9 mouse cellular contexts compared by ENCODE assay signal in genomic region chr6:54758112-54758511, GRCm38 (mm10). TPM values are rescaled to one million over a fixed set of nuclear protein-coding genes. Genes with fewer than 3 reads are reported as not detected.
A peak's percentile ranks its signal among the peaks of the same experiment; 100 is the strongest.
DNase-seq lines count a peak whose midpoint lies in the region; ATAC-seq lines count a peak whose summit lies in the region.
"Had no signal": no experiment of that assay in that cellular context is flagged by ENCODE, and none has a peak within 500 bp of the region (broad histone marks: within the 10 kb centered on the region; RNA-seq: fewer than 3 reads in every experiment).

No protein-coding gene starts in this region.

- no peak overlapping the region for H3K9ac ChIP-seq in hindbrain, embryonic 13.5 days
- H3K9ac ChIP-seq: embryonic facial prominence, embryonic 13.5 days had no signal

- no peaks in the 10 kb centered on the region for H3K36me3 ChIP-seq in hindbrain, embryonic 13.5 days
- H3K36me3 ChIP-seq: embryonic facial prominence, embryonic 13.5 days had no signal

- no peak overlapping the region for H3K27ac ChIP-seq in hindbrain, embryonic 13.5 days
- H3K27ac ChIP-seq: embryonic facial prominence, embryonic 13.5 days had no signal

- no peaks in the 10 kb centered on the region for H3K9me3 ChIP-seq in hindbrain, embryonic 13.5 days
- H3K9me3 ChIP-seq: embryonic facial prominence, embryonic 13.5 days had no signal

- peaks cover 33% of the 10 kb centered on the region for H3K27me3 ChIP-seq in hindbrain, embryonic 13.5 days

- DNase-seq in heart, adult 18-20 months, result peak; percentile 30 to 45
- DNase-seq in heart, postnatal 25 days (ENCODE audit: low spot score), result no peak
- peak; percentile 30 to 72 for DNase-seq in cerebellum, postnatal 4 days (ENCODE audit: low spot score in 2 of 2)
- DNase-seq in lung, postnatal 14 days, result peak; percentile 66
- peak; percentile 63 for DNase-seq in telencephalon, adult 2 months (ENCODE audit: low read depth, low spot score)
- no peak for DNase-seq in T-cell, adult 2 months (ENCODE audit: low spot score)
- DNase-seq in thymus, postnatal 10 days (ENCODE audit: low spot score in 2 of 2), result no peak

- peak; percentile 38; the same call in 1 of the 2 replicates for ATAC-seq in hindbrain, embryonic 13.5 days (ENCODE audit: low FRiP score)

- H3K4me2 ChIP-seq in hindbrain, embryonic 13.5 days, result no peak overlapping the region
- H3K4me2 ChIP-seq: embryonic facial prominence, embryonic 13.5 days had no signal

- 4% methylated on average over 2 of the region's 2 CpGs for WGBS in hindbrain, embryonic 13.5 days

- intact Hi-C loops in heart, postnatal 25 days (cut with DNase I), result no loop called here

- H3K4me1 ChIP-seq in hindbrain, embryonic 13.5 days (replicated peaks), result peaks cover 38% of the 10 kb centered on the region

- no peak overlapping the region for H3K4me3 ChIP-seq in hindbrain, embryonic 13.5 days
- H3K4me3 ChIP-seq: embryonic facial prominence, embryonic 13.5 days had no signal

RNA-seq across cellular contexts. Expression of gene Znrf2, which starts 58.6 kb away (rescaled TPM):
- total RNA-seq in heart, adult 18-20 months (2021), result 10 to 100 TPM; 17.7 to 18.1 TPM
- total RNA-seq in heart, postnatal 25 days (2021), result 10 to 100 TPM; 17.2 to 17.6 TPM
- polyA plus RNA-seq in hindbrain, embryonic 13.5 days (2015; fragmentation: Nextera tagmentation; extraction: Ambion mirVana), result 5.6 and 5.9 TPM in 2 replicates

Comparison
In these comparisons a context has a peak if more than half of its experiments do, and no peak if none do; other contexts are left out.
1. DNase-seq: peak in heart, adult 18-20 months (2 of 2), cerebellum, postnatal 4 days (2 of 2), lung, postnatal 14 days (single experiment) and telencephalon, adult 2 months (single experiment); none in heart, postnatal 25 days (single experiment), T-cell, adult 2 months (single experiment) and thymus, postnatal 10 days (0 of 2).